Mouse (Mus musculus): ENCODE data around the gene Hist1h2ah.
"Not testable (repeated sequence)": the region's sequence is repeated elsewhere in the genome, so short reads cannot be mapped to it uniquely, and the experiment has no call there.

Hist1h2ah gene

DNA sequence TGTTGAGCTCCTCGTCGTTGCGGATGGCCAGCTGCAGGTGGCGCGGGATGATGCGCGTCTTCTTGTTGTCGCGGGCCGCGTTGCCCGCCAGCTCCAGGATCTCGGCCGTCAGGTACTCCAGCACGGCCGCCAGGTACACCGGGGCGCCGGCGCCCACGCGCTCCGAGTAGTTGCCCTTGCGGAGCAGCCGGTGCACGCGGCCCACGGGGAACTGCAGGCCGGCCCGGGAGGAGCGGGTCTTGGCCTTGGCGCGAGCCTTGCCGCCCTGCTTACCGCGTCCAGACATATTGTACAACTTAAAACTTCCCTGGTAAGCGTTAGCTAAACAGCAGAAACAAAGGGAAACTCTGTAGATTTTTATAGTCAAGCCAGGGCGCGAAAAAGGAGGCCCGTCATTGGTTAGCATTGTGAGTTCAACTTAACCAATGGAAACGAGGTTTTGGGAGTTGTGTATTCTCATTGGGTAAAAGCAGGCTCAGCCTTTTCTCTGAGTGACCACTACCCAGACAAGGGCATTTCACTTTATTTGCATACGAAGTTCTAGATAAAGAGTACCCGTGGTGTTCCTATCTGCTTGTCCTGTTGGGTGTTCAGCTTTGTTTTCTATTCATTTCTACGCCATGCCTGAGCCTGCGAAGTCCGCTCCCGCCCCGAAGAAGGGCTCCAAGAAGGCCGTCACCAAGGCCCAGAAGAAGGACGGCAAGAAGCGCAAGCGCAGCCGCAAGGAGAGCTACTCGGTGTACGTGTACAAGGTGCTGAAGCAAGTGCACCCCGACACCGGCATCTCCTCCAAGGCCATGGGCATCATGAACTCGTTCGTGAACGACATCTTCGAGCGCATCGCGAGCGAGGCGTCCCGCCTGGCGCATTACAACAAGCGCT is at the start of gene Hist1h2ah, which contains the start of gene Hist1h2bk:
Gene Hist1h2ah (minus strand): TSS at position 302 of the 882 bp plus-strand sequence.
Gene Hist1h2bk (plus strand): TSS at position 604 of the 882 bp plus-strand sequence.
- H3K9me3 ChIP-seq (ENCODE audit: low read length); H3K36me3 ChIP-seq (ENCODE audit: insufficient read depth, low read length); H3K27me3 ChIP-seq (ENCODE audit: insufficient read depth, low read length): not testable (repeated sequence)
- peaks cover 56% of the 10 kb centered on the region for H3K4me1 ChIP-seq (replicated peaks; ENCODE audit: low read depth, low read length)
- H3K4me3 ChIP-seq (replicated peaks; ENCODE audit: low read length): peak within 1 kb of the TSS; percentile 77

DNA sequence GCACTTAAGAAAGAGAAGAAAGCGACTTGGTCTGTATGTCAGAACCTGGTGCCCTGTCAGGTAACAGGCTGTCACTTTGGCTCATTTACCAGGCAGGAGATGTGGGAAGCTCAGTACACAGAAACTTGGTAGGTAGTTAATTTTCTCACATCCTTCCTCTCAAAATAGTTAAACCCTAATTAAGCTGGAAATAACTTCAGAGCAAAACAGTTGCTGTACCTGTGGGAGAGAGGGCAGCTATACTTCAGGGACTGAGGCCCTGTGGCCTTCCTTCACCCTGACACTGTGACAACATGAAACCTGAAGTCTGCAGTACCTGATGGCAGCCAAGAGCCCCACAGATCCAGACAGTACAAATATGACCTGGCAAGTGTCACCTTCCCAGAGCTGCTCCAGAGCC is 48.8 kb upstream of the Hist1h2ah start, which contains the start of gene Vmn1r188:
Gene Vmn1r188 (plus strand): TSS at position 301 of the 400 bp plus-strand sequence.
- not testable (repeated sequence) for H3K9me3 ChIP-seq (ENCODE audit: low read length); H3K4me1 ChIP-seq (replicated peaks; ENCODE audit: low read depth, low read length); H3K4me3 ChIP-seq (replicated peaks; ENCODE audit: low read length); H3K36me3 ChIP-seq (ENCODE audit: insufficient read depth, low read length); H3K27me3 ChIP-seq (ENCODE audit: insufficient read depth, low read length)

DNA sequence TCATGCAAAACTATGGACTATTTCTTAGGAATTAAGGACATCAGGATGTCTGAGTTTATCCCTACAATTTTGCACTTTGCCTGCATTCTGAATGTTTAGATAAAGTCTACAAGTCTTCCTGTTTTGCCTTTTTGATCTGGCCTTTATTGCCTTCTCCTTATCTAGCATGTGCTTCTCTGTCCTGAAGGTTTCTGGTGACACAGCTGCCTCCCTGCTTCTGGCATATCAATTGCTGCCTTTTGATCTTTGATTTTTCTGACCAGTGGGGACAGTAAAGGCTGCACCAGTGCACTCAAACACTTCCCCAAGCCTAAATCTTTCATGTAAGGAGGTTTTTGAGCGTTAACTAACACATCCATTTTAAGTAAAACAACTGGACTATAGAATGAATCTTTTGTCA is 28.1 kb upstream of the Hist1h2ah start:
- Histone ChIP-seq H3K4me1 (replicated peaks; ENCODE audit: low read depth, low read length) (no peaks in the 10 kb centered on the region), H3K27me3 (ENCODE audit: insufficient read depth, low read length) (no peaks in the 10 kb centered on the region), H3K36me3 (ENCODE audit: insufficient read depth, low read length) (no peaks in the 10 kb centered on the region), H3K9me3 (ENCODE audit: low read length) (no peaks in the 10 kb centered on the region), H3K4me3 (replicated peaks; ENCODE audit: low read length) (no peak overlapping the region)
- TF ChIP-seq POU5F1 (IDR thresholded peaks at IDR 0.05; ENCODE audit: borderline replicate concordance, low read length) (no peak), CTCF (conservative IDR thresholded peaks at IDR 0.05; ENCODE audit: low read length) (no peak), NANOG (IDR thresholded peaks at IDR 0.05; ENCODE audit: borderline replicate concordance, low read length) (no peak)

DNA sequence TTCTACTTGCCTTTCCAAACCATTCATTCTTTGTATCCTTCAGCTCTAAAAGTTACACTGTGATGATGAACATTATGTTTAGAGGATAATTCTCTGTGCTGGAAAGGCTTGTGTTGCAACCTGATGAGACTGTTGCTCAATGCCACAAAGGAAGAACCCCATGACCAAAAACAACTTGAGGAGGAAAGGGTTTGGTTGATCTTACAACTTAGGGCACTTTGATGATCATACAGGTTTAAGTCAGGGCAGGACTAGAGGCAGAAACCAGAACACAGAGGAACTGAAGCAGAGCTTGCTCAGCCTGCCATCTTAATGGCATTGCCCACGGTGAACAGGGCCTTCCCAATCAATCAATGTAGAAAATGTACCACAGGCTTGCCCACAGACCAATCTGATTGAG is 26.1 kb upstream of the Hist1h2ah start:
- Histone ChIP-seq H3K27me3 (ENCODE audit: insufficient read depth, low read length) (no peaks in the 10 kb centered on the region), H3K9me3 (ENCODE audit: low read length) (0 out of 2 replicates have a peak, but pooled peaks cover 4% of the 10 kb centered on the region)
- TF ChIP-seq POU5F1 (IDR thresholded peaks at IDR 0.05; ENCODE audit: borderline replicate concordance, low read length): no peak
- TF ChIP-seq CTCF (conservative IDR thresholded peaks at IDR 0.05; ENCODE audit: low read length): no peak
- TF ChIP-seq NANOG (IDR thresholded peaks at IDR 0.05; ENCODE audit: borderline replicate concordance, low read length): no peak

GRCm38 (mm10) chr13:22053754-22054153 is 18.4 kb upstream of the Hist1h2ah start:
- Histone ChIP-seq H3K4me3 (replicated peaks; ENCODE audit: low read length) (no peak overlapping the region), H3K9me3 (ENCODE audit: low read length) (0 out of 2 replicates have a peak, but pooled peaks cover 4% of the 10 kb centered on the region), H3K36me3 (ENCODE audit: insufficient read depth, low read length) (no peaks in the 10 kb centered on the region), H3K27me3 (ENCODE audit: insufficient read depth, low read length) (peaks cover 16% of the 10 kb centered on the region; the same call in 1 of the 2 replicates), H3K4me1 (replicated peaks; ENCODE audit: low read depth, low read length) (peaks cover 22% of the 10 kb centered on the region)
- TF ChIP-seq NANOG (IDR thresholded peaks at IDR 0.05; ENCODE audit: borderline replicate concordance, low read length): no peak

More for the DNA sequence above, 26.1 kb upstream of the Hist1h2ah start:
- no peak overlapping the region for H3K4me3 ChIP-seq (replicated peaks; ENCODE audit: low read length)
- H3K4me1 ChIP-seq (replicated peaks; ENCODE audit: low read depth, low read length): no peaks in the 10 kb centered on the region
- no peaks in the 10 kb centered on the region for H3K36me3 ChIP-seq (ENCODE audit: insufficient read depth, low read length)

DNA sequence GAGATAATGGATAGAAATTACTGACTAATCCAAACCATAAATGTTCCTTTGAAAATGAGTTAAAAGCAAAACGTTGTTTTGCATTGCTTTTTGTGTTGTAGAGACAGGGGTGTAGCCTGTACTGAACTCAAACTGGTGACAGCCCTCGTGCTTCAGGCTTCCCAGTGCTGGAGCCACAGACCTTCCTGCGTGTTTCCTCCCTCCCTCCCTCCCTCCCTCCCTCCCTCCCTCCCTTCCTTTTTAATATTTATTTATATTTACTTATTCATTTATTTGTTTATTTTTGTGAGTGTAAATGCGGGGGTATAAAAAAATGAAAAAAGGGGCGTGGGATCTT is 16.1 kb upstream of the Hist1h2ah start:
- no peak for TF ChIP-seq NANOG (IDR thresholded peaks at IDR 0.05; ENCODE audit: borderline replicate concordance, low read length)
- no peak for TF ChIP-seq CTCF (conservative IDR thresholded peaks at IDR 0.05; ENCODE audit: low read length)
- no peak for TF ChIP-seq POU5F1 (IDR thresholded peaks at IDR 0.05; ENCODE audit: borderline replicate concordance, low read length)
- Histone ChIP-seq H3K4me1 (replicated peaks; ENCODE audit: low read depth, low read length) (peaks cover 33% of the 10 kb centered on the region), H3K9me3 (ENCODE audit: low read length) (no peaks in the 10 kb centered on the region), H3K4me3 (replicated peaks; ENCODE audit: low read length) (peak overlapping the region; percentile 80), H3K27me3 (ENCODE audit: insufficient read depth, low read length) (peaks cover 16% of the 10 kb centered on the region), H3K36me3 (ENCODE audit: insufficient read depth, low read length) (no peaks in the 10 kb centered on the region)

DNA sequence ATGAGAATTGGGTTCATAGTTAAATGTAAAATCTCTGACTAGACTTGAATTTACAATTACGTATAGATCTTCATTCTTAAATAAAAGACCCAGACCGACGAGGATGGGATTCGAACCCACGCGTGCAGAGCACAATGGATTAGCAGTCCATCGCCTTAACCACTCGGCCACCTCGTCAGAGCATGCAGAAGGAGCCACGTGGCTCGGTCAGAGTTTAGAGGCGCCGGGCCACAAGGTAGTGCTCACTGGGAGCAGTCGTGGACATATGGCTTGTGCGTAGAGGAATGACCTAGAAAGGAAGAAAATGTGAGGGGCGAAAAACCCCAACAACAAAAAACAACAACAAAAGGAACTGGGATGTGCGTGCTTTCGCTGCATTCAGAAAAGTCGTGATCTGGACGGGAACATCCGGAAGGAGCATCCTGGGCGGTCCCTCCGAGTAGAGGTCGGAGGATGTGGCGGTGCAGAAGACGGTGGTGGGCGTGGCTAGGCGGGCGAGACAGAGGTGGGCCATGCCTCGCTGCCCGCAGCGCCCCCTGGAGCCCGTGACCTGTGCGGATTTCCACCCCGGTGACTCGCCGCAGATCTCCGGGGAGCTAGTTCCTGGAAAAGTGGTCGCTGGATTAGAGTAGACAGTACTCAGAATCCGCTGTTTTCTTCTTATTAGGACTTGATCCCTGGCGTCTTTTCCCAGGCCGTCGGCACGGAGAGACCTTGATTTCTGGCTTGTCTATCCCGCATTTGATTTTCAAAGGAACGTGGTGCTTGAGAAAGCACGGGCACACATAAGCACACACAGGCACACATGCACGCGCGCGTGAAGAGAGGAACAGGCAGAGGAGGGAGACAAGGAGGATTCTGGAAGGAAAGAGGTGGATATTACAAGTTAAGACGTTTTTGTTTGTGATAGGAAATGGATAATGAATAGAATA is 15.5 kb upstream of the Hist1h2ah start:
- Histone ChIP-seq H3K4me3 (replicated peaks; ENCODE audit: low read length) (peak overlapping the region; percentile 80), H3K4me1 (replicated peaks; ENCODE audit: low read depth, low read length) (peaks cover 33% of the 10 kb centered on the region), H3K27me3 (ENCODE audit: insufficient read depth, low read length) (peaks cover 14% of the 10 kb centered on the region), H3K9me3 (ENCODE audit: low read length) (no peaks in the 10 kb centered on the region), H3K36me3 (ENCODE audit: insufficient read depth, low read length) (no peaks in the 10 kb centered on the region)
- peak; percentile 37; the same call in 1 of the 2 replicates for TF ChIP-seq CTCF (conservative IDR thresholded peaks at IDR 0.05; ENCODE audit: low read length)
- no peak for TF ChIP-seq POU5F1 (IDR thresholded peaks at IDR 0.05; ENCODE audit: borderline replicate concordance, low read length)

GRCm38 (mm10) chr13:22049737-22050440 is 14.5 kb upstream of the Hist1h2ah start:
- peaks cover 40% of the 10 kb centered on the region for H3K4me1 ChIP-seq (replicated peaks; ENCODE audit: low read depth, low read length)
- peaks cover 8% of the 10 kb centered on the region for H3K27me3 ChIP-seq (ENCODE audit: insufficient read depth, low read length)
- H3K9me3 ChIP-seq (ENCODE audit: low read length): no peaks in the 10 kb centered on the region
- TF ChIP-seq NANOG (IDR thresholded peaks at IDR 0.05; ENCODE audit: borderline replicate concordance, low read length) (no peak), CTCF (conservative IDR thresholded peaks at IDR 0.05; ENCODE audit: low read length) (no peak), POU5F1 (IDR thresholded peaks at IDR 0.05; ENCODE audit: borderline replicate concordance, low read length) (no peak)
- no peaks in the 10 kb centered on the region for H3K36me3 ChIP-seq (ENCODE audit: insufficient read depth, low read length)
- peak overlapping the region; percentile 80 for H3K4me3 ChIP-seq (replicated peaks; ENCODE audit: low read length)

Measured in E14TG2a.4 (cell line).